Comparison of ENCODE assay signal across 16 mouse cellular contexts in the genomic region with DNA sequence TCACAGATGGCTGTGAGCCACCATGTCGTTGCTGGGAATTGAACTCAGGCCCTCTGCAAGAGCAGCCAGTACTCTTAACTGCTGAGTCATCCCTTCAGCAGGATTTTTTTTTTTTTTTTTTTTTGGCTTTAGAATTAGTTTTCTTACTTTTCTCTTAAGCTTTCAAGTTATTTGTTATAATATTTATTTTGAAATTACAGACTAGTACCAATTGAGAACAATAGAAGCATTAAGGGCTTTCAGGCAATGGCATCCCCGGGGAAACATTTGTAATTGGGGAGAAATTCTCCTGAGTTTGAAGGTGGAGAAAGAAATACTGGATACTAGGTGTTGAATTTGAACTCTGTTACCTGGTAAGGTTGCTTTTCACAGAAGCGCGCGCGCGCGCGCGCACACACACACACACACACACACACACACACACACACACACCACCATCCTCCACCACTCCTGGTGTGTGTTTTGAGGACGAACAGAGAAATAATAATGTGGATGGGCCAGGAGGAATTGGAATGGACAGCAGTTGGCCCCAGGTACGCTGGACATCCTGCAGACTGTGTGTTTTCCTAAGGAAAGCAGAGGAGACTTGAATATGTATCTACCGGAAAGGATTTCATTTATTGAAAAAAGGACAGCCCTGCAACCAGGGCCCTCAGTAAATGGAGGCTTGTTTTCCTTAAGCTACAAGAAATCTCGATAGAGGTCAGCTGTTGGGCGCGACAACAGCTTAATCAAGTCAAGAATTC. TPM values are rescaled to one million over a fixed set of nuclear protein-coding genes. Genes with fewer than 3 reads are reported as not detected.
DNase-seq lines count a peak whose midpoint lies in the region; ATAC-seq and TF ChIP-seq lines count a peak whose summit lies in the region.
"Had no signal": no experiment of that assay in that cellular context is flagged by ENCODE, and none has a peak within 500 bp of the region (broad histone marks: within the 10 kb centered on the region; RNA-seq: fewer than 3 reads in every experiment).

No protein-coding gene starts in this region.

- H3K4me1 ChIP-seq in heart, embryonic 13.5 days, result peaks cover 4% of the 10 kb centered on the region; the same call in 1 of the 2 replicates
- H3K4me1 ChIP-seq in lung, postnatal 0 days (ENCODE audit: insufficient read depth, low read depth, low read length), result no peaks in the 10 kb centered on the region
- H3K4me1 ChIP-seq in embryonic facial prominence, embryonic 10.5 days, result peaks cover 23% of the 10 kb centered on the region
- H3K4me1 ChIP-seq in neural tube, embryonic 15.5 days, result peaks cover 12% of the 10 kb centered on the region
- H3K4me1 ChIP-seq in intestine, embryonic 15.5 days (replicated peaks), result peaks cover 5% of the 10 kb centered on the region; the same call in 1 of the 2 replicates
- H3K4me1 ChIP-seq: liver, embryonic 13.5 days had no signal

- DNase-seq in heart, postnatal 14 days, result no peak
- no peak for DNase-seq in lung, postnatal 0 days (ENCODE audit: low spot score)
- no peak for DNase-seq in lung, adult 18-20 months
- DNase-seq in embryonic facial prominence, embryonic 10.5 days (ENCODE audit: low spot score), result no peak
- DNase-seq: adrenal gland, postnatal 14 days; cerebellum, adult 11 months; cerebellum, postnatal 14 days; liver, embryonic 13.5 days; right cerebral cortex, adult 18-20 months had no signal

- no peaks in the 10 kb centered on the region for H3K9me3 ChIP-seq in heart, embryonic 13.5 days
- H3K9me3 ChIP-seq in lung, postnatal 0 days (ENCODE audit: low read length), result no peaks in the 10 kb centered on the region
- peaks cover 4% of the 10 kb centered on the region for H3K9me3 ChIP-seq in embryonic facial prominence, embryonic 10.5 days
- no peaks in the 10 kb centered on the region for H3K9me3 ChIP-seq in neural tube, embryonic 15.5 days (replicated peaks)
- no peaks in the 10 kb centered on the region for H3K9me3 ChIP-seq in intestine, embryonic 15.5 days
- H3K9me3 ChIP-seq: heart, embryonic 12.5 days; liver, embryonic 13.5 days had no signal

- intact Hi-C loops in heart, postnatal 14 days (cut with DNase I), result loop anchor here (5.0 to 10.0 kb wide), 2 partner anchors 267 to 480 kb away; no protein-coding TSS in a partner anchor

- H3K4me3 ChIP-seq in heart, embryonic 13.5 days, result no peak overlapping the region
- peak overlapping the region; percentile 43; the same call in 1 of the 2 replicates for H3K4me3 ChIP-seq in lung, postnatal 0 days (ENCODE audit: low read depth, low read length)
- H3K4me3 ChIP-seq in embryonic facial prominence, embryonic 10.5 days, result 0 out of 2 replicates have a peak overlapping the region, but pooled peaks have one; percentile 26
- 0 out of 2 replicates have a peak overlapping the region, but pooled peaks have one; percentile 8 for H3K4me3 ChIP-seq in neural tube, embryonic 15.5 days (replicated peaks)
- no peak overlapping the region for H3K4me3 ChIP-seq in intestine, embryonic 15.5 days (replicated peaks)
- H3K4me3 ChIP-seq: liver, embryonic 13.5 days had no signal

- ATAC-seq in heart, embryonic 13.5 days (ENCODE audit: extremely low read depth, insufficient number of reproducible peaks, low FRiP score, low TSS enrichment), result no peak
- no peak for ATAC-seq in lung, postnatal 0 days
- ATAC-seq in neural tube, embryonic 15.5 days (ENCODE audit: low FRiP score), result no peak
- ATAC-seq in intestine, embryonic 15.5 days, result no peak

- H3K27me3 ChIP-seq in heart, embryonic 13.5 days (replicated peaks), result peaks cover 5% of the 10 kb centered on the region
- no peaks in the 10 kb centered on the region for H3K27me3 ChIP-seq in lung, postnatal 0 days (replicated peaks; ENCODE audit: insufficient read depth, low read length)
- no peaks in the 10 kb centered on the region; the same call in 1 of the 2 replicates for H3K27me3 ChIP-seq in embryonic facial prominence, embryonic 10.5 days (replicated peaks; ENCODE audit: low read depth, poor library complexity, severe bottlenecking)
- H3K27me3 ChIP-seq in neural tube, embryonic 15.5 days (replicated peaks), result peaks cover 5% of the 10 kb centered on the region; the same call in 1 of the 2 replicates
- H3K27me3 ChIP-seq in intestine, embryonic 15.5 days (replicated peaks), result 0 out of 2 replicates have a peak, but pooled peaks cover 4% of the 10 kb centered on the region
- H3K27me3 ChIP-seq: limb, embryonic 12.5 days had no signal

- TF ChIP-seq CTCF in lung, postnatal 0 days (IDR thresholded peaks at IDR 0.05), result no peak

- no peak for TF ChIP-seq EP300 in lung, postnatal 0 days (IDR thresholded peaks at IDR 0.05)

- H3K9ac ChIP-seq in heart, embryonic 13.5 days, result no peak overlapping the region
- H3K9ac ChIP-seq in lung, postnatal 0 days (replicated peaks; ENCODE audit: low read depth), result no peak overlapping the region
- no peak overlapping the region for H3K9ac ChIP-seq in neural tube, embryonic 15.5 days (replicated peaks)
- no peak overlapping the region for H3K9ac ChIP-seq in intestine, embryonic 15.5 days
- H3K9ac ChIP-seq: heart, embryonic 12.5 days; limb, embryonic 12.5 days; liver, embryonic 13.5 days had no signal

- no peaks in the 10 kb centered on the region for H3K36me3 ChIP-seq in heart, embryonic 13.5 days
- H3K36me3 ChIP-seq in lung, postnatal 0 days (ENCODE audit: insufficient read depth, low read length), result no peaks in the 10 kb centered on the region
- 0 out of 2 replicates have a peak, but pooled peaks cover 5% of the 10 kb centered on the region for H3K36me3 ChIP-seq in embryonic facial prominence, embryonic 10.5 days (replicated peaks)
- no peaks in the 10 kb centered on the region for H3K36me3 ChIP-seq in neural tube, embryonic 15.5 days
- no peaks in the 10 kb centered on the region for H3K36me3 ChIP-seq in intestine, embryonic 15.5 days
- H3K36me3 ChIP-seq: heart, embryonic 12.5 days; limb, embryonic 12.5 days; liver, embryonic 13.5 days had no signal

- WGBS in heart, embryonic 13.5 days, result 89% methylated on average over 16 of the region's 16 CpGs
- WGBS in lung, postnatal 0 days, result 94% methylated on average over 16 of the region's 16 CpGs
- WGBS in embryonic facial prominence, embryonic 10.5 days, result 91% methylated on average over 16 of the region's 16 CpGs
- WGBS in neural tube, embryonic 15.5 days, result 90% methylated on average over 16 of the region's 16 CpGs
- WGBS in intestine, embryonic 15.5 days, result 92% methylated on average over 16 of the region's 16 CpGs

- no peak overlapping the region for H3K27ac ChIP-seq in heart, embryonic 13.5 days (replicated peaks)
- no peak overlapping the region for H3K27ac ChIP-seq in lung, postnatal 0 days (ENCODE audit: low read length)
- H3K27ac ChIP-seq in embryonic facial prominence, embryonic 10.5 days (replicated peaks), result no peak overlapping the region
- peak overlapping the region; percentile 14; the same call in 1 of the 2 replicates for H3K27ac ChIP-seq in neural tube, embryonic 15.5 days (replicated peaks)
- no peak overlapping the region for H3K27ac ChIP-seq in intestine, embryonic 15.5 days
- H3K27ac ChIP-seq: limb, embryonic 12.5 days; liver, embryonic 13.5 days; stomach, postnatal 0 days had no signal

- H3K4me2 ChIP-seq in heart, embryonic 13.5 days, result peak overlapping the region; percentile 96; the same call in 1 of the 2 replicates
- H3K4me2 ChIP-seq in lung, postnatal 0 days (replicated peaks; ENCODE audit: low read depth, low read length), result peak overlapping the region; percentile 27
- H3K4me2 ChIP-seq in neural tube, embryonic 15.5 days, result peak overlapping the region; percentile 19
- H3K4me2 ChIP-seq in intestine, embryonic 15.5 days (replicated peaks), result no peak overlapping the region
- H3K4me2 ChIP-seq: liver, embryonic 13.5 days had no signal

RNA-seq across cellular contexts. Expression of a gene that starts 1.7 kb away (rescaled TPM):
- polyA plus RNA-seq in heart, embryonic 13.5 days (2015; fragmentation: Nextera tagmentation; extraction: Ambion mirVana), result 9.3 and 10.3 TPM in 2 replicates
- total RNA-seq in heart, postnatal 14 days (2021), result 10 to 100 TPM; 33.4 to 37.7 TPM
- 8.8 and 10.6 TPM in 2 replicates for polyA plus RNA-seq in lung, postnatal 0 days (2015; fragmentation: Nextera tagmentation; extraction: Ambion mirVana)
- polyA plus RNA-seq in embryonic facial prominence, embryonic 10.5 days (2016; fragmentation: Nextera tagmentation; extraction: Ambion mirVana), result 4.5 and 4.8 TPM in 2 replicates
- polyA plus RNA-seq in neural tube, embryonic 15.5 days (2015; fragmentation: Nextera tagmentation; extraction: Ambion mirVana), result 1.8 and 2.3 TPM in 2 replicates
- 8.1 and 10.3 TPM in 2 replicates for polyA plus RNA-seq in intestine, embryonic 15.5 days (2015; fragmentation: Nextera tagmentation; extraction: Ambion mirVana)

RNA-seq across cellular contexts. Expression of a gene that starts 9.8 kb away (rescaled TPM):
- polyA plus RNA-seq in heart, embryonic 13.5 days (2015; fragmentation: Nextera tagmentation; extraction: Ambion mirVana), result 0.59 and 0.75 TPM in 2 replicates
- not detected for total RNA-seq in heart, postnatal 14 days (2021)
- polyA plus RNA-seq in lung, postnatal 0 days (2015; fragmentation: Nextera tagmentation; extraction: Ambion mirVana), result 1.1 and 1.6 TPM in 2 replicates
- polyA plus RNA-seq in embryonic facial prominence, embryonic 10.5 days (2016; fragmentation: Nextera tagmentation; extraction: Ambion mirVana), result 0.54 and 0.92 TPM in 2 replicates
- polyA plus RNA-seq in neural tube, embryonic 15.5 days (2015; fragmentation: Nextera tagmentation; extraction: Ambion mirVana), result 0.31 and 0.54 TPM in 2 replicates
- 0.91 and 1.1 TPM in 2 replicates for polyA plus RNA-seq in intestine, embryonic 15.5 days (2015; fragmentation: Nextera tagmentation; extraction: Ambion mirVana)
- polyA plus RNA-seq: C2C12 had no signal

Comparison
In these comparisons a context has a peak if more than half of its experiments do, and no peak if none do; other contexts are left out.
1. H3K4me3 ChIP-seq: peak in lung, postnatal 0 days (single experiment), embryonic facial prominence, embryonic 10.5 days (single experiment) and neural tube, embryonic 15.5 days (single experiment); none in heart, embryonic 13.5 days (single experiment) and intestine, embryonic 15.5 days (single experiment).